Mouse (Mus musculus) midbrain, embryonic 16.5 days (tissue): ENCODE measurements around the gene Atp12a. TPM values are rescaled to one million over a fixed set of nuclear protein-coding genes. Genes with fewer than 3 reads are reported as not detected.
A peak's percentile ranks its signal among the peaks of the same experiment; 100 is the strongest.

ENCODE experiments used
- ATAC-seq: fragments of 200-750 bp; cut with Nextera tagmentation; 2 replicates; pipeline ENCODE4 v1.8.0; 2017; ENCODE audit warnings: moderate TSS enrichment
- H3K27ac ChIP-seq: fragments of 300-500 bp; sonication (generic); 2 replicates; pipeline ENCODE4 v1.5.1; 2014; ENCODE audit warnings: mild to moderate bottlenecking, low read length, mixed read lengths
- H3K27me3 ChIP-seq: fragments of 300-500 bp; sonication (generic); 2 replicates; pipeline ENCODE4 v1.6.1; 2014; ENCODE audit warnings: low read depth, low read length, mixed read lengths; ENCODE audit not compliant: control insufficient read depth, insufficient read depth
- H3K36me3 ChIP-seq: fragments of 300-500 bp; sonication (generic); 2 replicates; pipeline ENCODE4 v1.6.1; 2014; ENCODE audit warnings: mild to moderate bottlenecking, low read length, moderate library complexity, mixed read lengths; ENCODE audit not compliant: control insufficient read depth, insufficient read depth
- H3K4me1 ChIP-seq: fragments of 300-500 bp; sonication (generic); 2 replicates; pipeline ENCODE4 v1.6.1; 2014; ENCODE audit warnings: mild to moderate bottlenecking, low read length, mixed read lengths; ENCODE audit not compliant: control insufficient read depth, insufficient read depth
- H3K4me2 ChIP-seq: fragments of 300-500 bp; sonication (generic); 2 replicates; pipeline ENCODE4 v1.6.1; 2014; ENCODE audit warnings: mild to moderate bottlenecking, low read length, mixed read lengths
- H3K4me3 ChIP-seq: fragments of 300-500 bp; sonication (generic); 2 replicates; pipeline ENCODE4 v1.5.1; 2014; ENCODE audit warnings: low read depth, mild to moderate bottlenecking, low read length, moderate library complexity, mixed read lengths
- H3K9ac ChIP-seq: fragments of 300-500 bp; sonication (generic); 2 replicates; pipeline ENCODE4 v1.6.1; 2014; ENCODE audit warnings: low read depth, low read length, mixed read lengths
- H3K9me3 ChIP-seq: fragments of 300-500 bp; sonication (generic); replicated peaks from 2 replicates; pipeline ENCODE4 v1.6.1; 2014; ENCODE audit warnings: mild to moderate bottlenecking, low read length, mixed read lengths; ENCODE audit not compliant: control insufficient read depth, poor library complexity, severe bottlenecking
- WGBS: fragments of 180-500 bp; shearing (Covaris S2); extraction: QIAGEN DNeasy Blood & Tissue Kit; methylation state at CpG from one replicate; pipeline ENCODE4 v1.1.7; 2014; 5-methylcytosine and 5-hydroxymethylcytosine counted together
- polyA plus RNA-seq: library from polyadenylated mRNA; unstranded; fragments of >200 nt; fragmentation: Nextera tagmentation; extraction: Ambion mirVana; gene quantifications from 2 replicates; pipeline ENCODE4 v1.2.1, GENCODE M21; 2015

The Atp12a gene
- polyA plus RNA-seq, 1 experiment from 2014 or later: 0.23 TPM

- WGBS: 22% methylated on average over 2 of the region's 2 CpGs
- H3K36me3 ChIP-seq: no peaks in the 10 kb centered on the region
- no peak overlapping the region for H3K9ac ChIP-seq
- no peak overlapping the region for H3K4me3 ChIP-seq
- ATAC-seq: no peak
- H3K27ac ChIP-seq: no peak overlapping the region
- H3K9me3 ChIP-seq: no peaks in the 10 kb centered on the region
- H3K4me1 ChIP-seq: no peaks in the 10 kb centered on the region
- H3K27me3 ChIP-seq: no peaks in the 10 kb centered on the region
- no peak overlapping the region for H3K4me2 ChIP-seq
Measured at GRCm38 (mm10) chr14:56393704-56394312, 28.9 kb downstream of the Atp12a start.

GRCm38 (mm10) chr14:56398001-56398400, 33.1 kb downstream of the Atp12a start:
- Histone ChIP-seq H3K27ac (no peak overlapping the region), H3K4me2 (no peak overlapping the region), H3K9ac (no peak overlapping the region), H3K4me1 (no peaks in the 10 kb centered on the region), H3K27me3 (no peaks in the 10 kb centered on the region), H3K36me3 (no peaks in the 10 kb centered on the region), H3K4me3 (no peak overlapping the region), H3K9me3 (no peaks in the 10 kb centered on the region)
- no peak for ATAC-seq

GRCm38 (mm10) chr14:56402311-56403071, 37.6 kb downstream of the Atp12a start, which contains the start of gene Rnf17:
Gene Rnf17 (plus strand): TSS chr14:56402581.
- no peaks in the 10 kb centered on the region for H3K9me3 ChIP-seq
- H3K4me3 ChIP-seq: no peak within 1 kb of the TSS

GRCm38 (mm10) chr14:56403072-56403375, 38.2 kb downstream of the Atp12a start:
- no peaks in the 10 kb centered on the region for H3K9me3 ChIP-seq
- WGBS: 90% methylated on average over 2 of the region's 2 CpGs
- ATAC-seq: no peak

More at GRCm38 (mm10) chr14:56402311-56403071, 37.6 kb downstream of the Atp12a start, which contains the start of gene Rnf17:
- H3K9ac ChIP-seq: no peak within 1 kb of the TSS
- ATAC-seq: no peak
- 72% methylated on average over 34 of the region's 34 CpGs for WGBS
- H3K27me3 ChIP-seq: no peaks in the 10 kb centered on the region
- no peak within 1 kb of the TSS for H3K27ac ChIP-seq
- peak within 1 kb of the TSS; percentile 33; the same call in 1 of the 2 replicates for H3K4me2 ChIP-seq
- no peaks in the 10 kb centered on the region for H3K4me1 ChIP-seq
- H3K36me3 ChIP-seq: no peaks in the 10 kb centered on the region

More at GRCm38 (mm10) chr14:56403072-56403375, 38.2 kb downstream of the Atp12a start:
- no peak overlapping the region for H3K9ac ChIP-seq
- H3K4me3 ChIP-seq: no peak overlapping the region
- H3K27ac ChIP-seq: no peak overlapping the region
- no peaks in the 10 kb centered on the region for H3K36me3 ChIP-seq
- no peak overlapping the region for H3K4me2 ChIP-seq
- H3K27me3 ChIP-seq: no peaks in the 10 kb centered on the region
- no peaks in the 10 kb centered on the region for H3K4me1 ChIP-seq

Other genes with a start within 250 kb of the Atp12a start
- not detected in 2 replicates for gene Gzme, start 244.4 kb upstream of the Atp12a start, polyA plus RNA-seq
- gene Gzmd, start 232.5 kb upstream of the Atp12a start, polyA plus RNA-seq: not detected in 2 replicates
- gene Gzmg, start 205.5 kb upstream of the Atp12a start, polyA plus RNA-seq: not detected in 2 replicates
- gene Gzmn, start 190.5 kb upstream of the Atp12a start, polyA plus RNA-seq: not detected in 2 replicates
- gene Gzmf, start 153.7 kb upstream of the Atp12a start, polyA plus RNA-seq: not detected in 2 replicates
- not detected in 2 replicates for gene Gzmc, start 130.4 kb upstream of the Atp12a start, polyA plus RNA-seq
- gene Gzmb, start 102.8 kb upstream of the Atp12a start, polyA plus RNA-seq: not detected in 2 replicates
- 1.3 and 1.7 TPM in 2 replicates for gene Rnf17, start 37.5 kb downstream of the Atp12a start, polyA plus RNA-seq
- gene Cenpj, start 210.4 kb downstream of the Atp12a start, polyA plus RNA-seq: 5.3 TPM in 2 replicates
- 0.93 and 1.5 TPM in 2 replicates for gene Parp4, start 210.6 kb downstream of the Atp12a start, polyA plus RNA-seq